Mouse (Mus musculus) central nervous system, embryonic 14 days (tissue): ENCODE measurements around the gene Pank4. TPM values are rescaled to one million over a fixed set of nuclear protein-coding genes. Genes with fewer than 3 reads are reported as not detected.

Experiments used
- polyA plus RNA-seq: library from polyadenylated mRNA; depleted of rRNA; stranded (reverse); fragments of >200 nt; gene quantifications from 2 replicates; pipeline ENCODE4 v1.2.3, GENCODE M21; 2012; rRNA removed

Pank4 gene
- polyA plus RNA-seq: 86.4 and 90.3 TPM in 2 replicates

GRCm38 (mm10) chr4:154963901-154964580 lies at the start of gene Pank4:
TSS of gene Pank4 (plus strand) at chr4:154964123.

GRCm38 (mm10) chr4:154928395-154929087 lies 35.4 kb upstream of the Pank4 start, which contains the start of gene Tnfrsf14:
TSS of gene Tnfrsf14 (minus strand) at chr4:154928563.

GRCm38 (mm10) chr4:154960690-154961225 lies 3.2 kb upstream of the Pank4 start, which contains the start of gene Hes5:
TSS of gene Hes5 (plus strand) at chr4:154960923.

Other genes starting within 250 kb of the Pank4 start
- 0.55 and 0.69 TPM in 2 replicates for gene Ttc34, start 126.7 kb upstream of the Pank4 start, polyA plus RNA-seq
- gene Mmel1, start 94.5 kb upstream of the Pank4 start, polyA plus RNA-seq: 0.28 and 0.33 TPM in 2 replicates
- 34.8 and 36.0 TPM in 2 replicates for gene Fam213b, start 65.0 kb upstream of the Pank4 start, polyA plus RNA-seq
- gene Tnfrsf14, start 35.6 kb upstream of the Pank4 start, polyA plus RNA-seq: 1.1 and 1.6 TPM in 2 replicates
- 81.4 and 117 TPM in 2 replicates for gene Hes5, start 3.2 kb upstream of the Pank4 start, polyA plus RNA-seq
- 27.3 and 27.6 TPM in 2 replicates for gene Plch2, start 92.7 kb downstream of the Pank4 start, polyA plus RNA-seq
- 21.6 and 22.7 TPM in 2 replicates for gene Pex10, start 102.9 kb downstream of the Pank4 start, polyA plus RNA-seq
- 93.3 and 94.4 TPM in 2 replicates for gene Rer1, start 122.3 kb downstream of the Pank4 start, polyA plus RNA-seq
- gene Morn1, start 122.5 kb downstream of the Pank4 start, polyA plus RNA-seq: 9.6 and 11.2 TPM in 2 replicates